In genomic region chr11:103887724-103888410, GRCm38 (mm10) we compare ENCODE assay signal across 24 mouse cellular contexts.
DNase-seq lines count a peak whose midpoint lies in the region; ATAC-seq and TF ChIP-seq lines count a peak whose summit lies in the region.
"Had no signal": no experiment of that assay in that cellular context is flagged by ENCODE, and none has a peak within 500 bp of the region (broad histone marks: within the 10 kb centered on the region; RNA-seq: fewer than 3 reads in every experiment).

No protein-coding gene starts in this region.

- peak; percentile 64 for DNase-seq in heart, adult 11 months
- DNase-seq in heart, adult 8-10 months (ENCODE audit: low spot score) = no peak
- no peak for DNase-seq in layer of hippocampus, adult 2 months (ENCODE audit: low spot score in 2 of 2)
- no peak for DNase-seq in layer of hippocampus, adult 8-10 months (ENCODE audit: low spot score in 2 of 2)
- DNase-seq in brain, adult 2 months (ENCODE audit: low read depth, low spot score) = peak; percentile 67
- DNase-seq in telencephalon, adult 2 months (ENCODE audit: low read depth, low spot score) = peak; percentile 41
- DNase-seq: adrenal gland, adult 8-10 months; adrenal gland, postnatal 14 days; adrenal gland, postnatal 36 days; cerebellum, adult 11 months; cerebellum, adult 18-20 months; cerebellum, adult 8-10 months; cerebellum, adult 9-11 months; cerebellum, postnatal 14 days; cerebellum, postnatal 36 days; embryo, embryonic 11 days had no signal

- no peak overlapping the region for H3K4me3 ChIP-seq in layer of hippocampus, adult 2 months
- H3K4me3 ChIP-seq: embryonic facial prominence, embryonic 13.5 days; embryonic facial prominence, embryonic 15.5 days; erythroblast, embryonic 14.5 days; forebrain, embryonic 10.5 days; forebrain, embryonic 12.5 days had no signal

- peak overlapping the region; percentile 0; the same call in 1 of the 2 replicates for H3K27ac ChIP-seq in layer of hippocampus, adult 2 months
- H3K27ac ChIP-seq: embryonic facial prominence, embryonic 13.5 days; embryonic facial prominence, embryonic 15.5 days; forebrain, embryonic 10.5 days; forebrain, embryonic 12.5 days had no signal

- ATAC-seq in monocyte, adult 5-6 weeks (replicated peaks; ENCODE audit: insufficient number of reproducible peaks, low FRiP score, low TSS enrichment, poor library complexity, severe bottlenecking) = no peak
- ATAC-seq: forebrain, embryonic 14.5 days; forebrain, embryonic 16.5 days had no signal

- no peak for TF ChIP-seq CTCF in layer of hippocampus, adult 2 months (conservative IDR thresholded peaks at IDR 0.05)

Comparison
In these comparisons a context has a peak if more than half of its experiments do, and no peak if none do; other contexts are left out.
1. DNase-seq: peak in heart, adult 11 months (single experiment), brain, adult 2 months (single experiment) and telencephalon, adult 2 months (single experiment); none in heart, adult 8-10 months (single experiment), layer of hippocampus, adult 2 months (0 of 2) and layer of hippocampus, adult 8-10 months (0 of 2).